9 mouse cellular contexts compared by ENCODE assay signal in the genomic region with DNA sequence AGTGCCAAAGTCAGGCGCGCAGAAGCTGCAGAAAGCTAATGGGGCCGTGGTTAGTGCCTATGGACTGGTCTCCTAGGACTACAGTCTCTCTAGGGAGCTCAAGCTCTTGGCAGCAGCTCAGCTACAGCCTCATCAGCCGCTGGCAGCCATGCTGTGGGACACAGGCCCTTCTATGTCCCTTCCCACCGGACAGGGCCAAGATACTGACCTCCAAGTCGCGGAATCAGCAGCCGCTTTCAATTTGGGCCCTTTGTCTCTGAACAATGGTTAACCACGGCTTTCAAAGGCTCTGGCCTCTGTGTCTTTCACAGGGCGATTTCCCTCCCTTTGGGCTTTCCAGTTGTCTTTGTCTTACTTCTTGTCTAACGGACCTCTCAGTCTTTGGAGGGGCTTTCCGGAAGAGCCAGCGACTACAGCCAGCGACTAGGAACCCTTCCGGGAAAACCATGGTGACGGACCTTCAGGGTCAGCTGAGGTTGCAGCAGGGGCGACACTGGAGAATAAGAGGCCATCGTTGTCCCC. TPM values are rescaled to one million over a fixed set of nuclear protein-coding genes. Genes with fewer than 3 reads are reported as not detected.
DNase-seq lines count a peak whose midpoint lies in the region; ATAC-seq lines count a peak whose summit lies in the region.
"Had no signal": no experiment of that assay in that cellular context is flagged by ENCODE, and none has a peak within 500 bp of the region (broad histone marks: within the 10 kb centered on the region; RNA-seq: fewer than 3 reads in every experiment).

No protein-coding gene starts in this region.

- H3K9ac ChIP-seq in hindbrain, embryonic 16.5 days (ENCODE audit: low read depth, low read length): peak overlapping the region; percentile 17; the same call in 1 of the 2 replicates
- H3K9ac ChIP-seq in lung, embryonic 16.5 days (ENCODE audit: low read length): peak overlapping the region; percentile 3; the same call in 1 of the 2 replicates

- H3K27me3 ChIP-seq in hindbrain, embryonic 16.5 days (replicated peaks; ENCODE audit: control insufficient read depth, insufficient read depth, low read length): no peaks in the 10 kb centered on the region
- no peaks in the 10 kb centered on the region for H3K27me3 ChIP-seq in lung, embryonic 16.5 days (ENCODE audit: control insufficient read depth, insufficient read depth, low read depth, low read length)

- 9% methylated on average over 18 of the region's 18 CpGs for WGBS in hindbrain, embryonic 16.5 days
- WGBS in lung, embryonic 16.5 days: 42% methylated on average over 18 of the region's 18 CpGs

- H3K27ac ChIP-seq in hindbrain, embryonic 16.5 days (ENCODE audit: low read depth, low read length): 0 out of 2 replicates have a peak overlapping the region, but pooled peaks have one; percentile 44
- no peak overlapping the region for H3K27ac ChIP-seq in lung, embryonic 16.5 days (ENCODE audit: low read length)

- no peak overlapping the region for H3K4me3 ChIP-seq in hindbrain, embryonic 16.5 days (ENCODE audit: low read length)
- no peak overlapping the region for H3K4me3 ChIP-seq in lung, embryonic 16.5 days (ENCODE audit: low read length)

- peak; percentile 98 for ATAC-seq in hindbrain, embryonic 16.5 days
- ATAC-seq in lung, embryonic 16.5 days (ENCODE audit: low read depth): peak; percentile 52; the same call in 1 of the 2 replicates
- ATAC-seq in inflammation-experienced regulatory T-cells, adult 6 months: no peak

- peak overlapping the region; percentile 42 for H3K4me2 ChIP-seq in hindbrain, embryonic 16.5 days (ENCODE audit: low read length)
- 0 out of 2 replicates have a peak overlapping the region, but pooled peaks have one; percentile 15 for H3K4me2 ChIP-seq in lung, embryonic 16.5 days (ENCODE audit: low read depth, low read length)

- peak; percentile 34 for DNase-seq in kidney, adult 18-20 months
- DNase-seq in kidney, adult 11 months: no peak
- peak; percentile 27 to 45 for DNase-seq in cerebellum, postnatal 25 days
- peak; percentile 51 for DNase-seq in gastrocnemius, postnatal 25 days
- peak; percentile 26 for DNase-seq in skeletal muscle tissue, adult 2 months (ENCODE audit: low read depth, low spot score)

- peaks cover 4% of the 10 kb centered on the region for H3K4me1 ChIP-seq in hindbrain, embryonic 16.5 days (ENCODE audit: control insufficient read depth, insufficient read depth, low read depth, low read length)
- H3K4me1 ChIP-seq in lung, embryonic 16.5 days (replicated peaks; ENCODE audit: control insufficient read depth, insufficient read depth, low read length): no peaks in the 10 kb centered on the region

- no peaks in the 10 kb centered on the region for H3K36me3 ChIP-seq in hindbrain, embryonic 16.5 days (ENCODE audit: control insufficient read depth, insufficient read depth, low read length)
- no peaks in the 10 kb centered on the region for H3K36me3 ChIP-seq in lung, embryonic 16.5 days (ENCODE audit: control insufficient read depth, insufficient read depth, low read length)
- H3K36me3 ChIP-seq: G1E had no signal

- H3K9me3 ChIP-seq in hindbrain, embryonic 16.5 days (ENCODE audit: control insufficient read depth, low read length): no peaks in the 10 kb centered on the region
- H3K9me3 ChIP-seq in lung, embryonic 16.5 days (ENCODE audit: control insufficient read depth, low read length): no peaks in the 10 kb centered on the region

RNA-seq across cellular contexts. Expression of gene Trio, which starts 25.5 kb away (rescaled TPM):
- total RNA-seq in gastrocnemius, postnatal 25 days (2021): 10 to 100 TPM; 31.0 to 36.4 TPM
- 31.1 and 32.0 TPM in 2 replicates for polyA plus RNA-seq in hindbrain, embryonic 16.5 days (2015; fragmentation: Nextera tagmentation; extraction: Ambion mirVana)
- polyA plus RNA-seq in lung, embryonic 16.5 days (2015; fragmentation: Nextera tagmentation; extraction: Ambion mirVana): 16.4 and 18.3 TPM in 2 replicates
- polyA plus RNA-seq in inflammation-experienced regulatory T-cells, adult 6 months (2017; shearing (Covaris generic)): 1 to 10 TPM; 3.1 to 9.4 (median 9.0) TPM
- polyA plus RNA-seq: G1E had no signal
